Mouse (Mus musculus) cerebellum, adult (tissue): Measurements from ENCODE around the gene Etfb.
A peak's percentile ranks its signal among the peaks of the same experiment; 100 is the strongest.

ENCODE experiments used
- ATAC-seq: cut with Nextera tagmentation; 2 replicates; pipeline ENCODE4 v1.9.2; 2017; ENCODE audit warnings: mild to moderate bottlenecking, moderate library complexity, mixed read lengths; ENCODE audit not compliant: insufficient number of reproducible peaks, low FRiP score, low TSS enrichment

The Etfb gene

GRCm38 (mm10) chr7:43447801-43448200 lies 3.9 kb downstream of the Etfb start:
- ATAC-seq: no peak

GRCm38 (mm10) chr7:43448246-43448645 lies 4.4 kb downstream of the Etfb start:
- no peak for ATAC-seq

GRCm38 (mm10) chr7:43449811-43450210 lies 5.9 kb downstream of the Etfb start:
- ATAC-seq: no peak

- ATAC-seq: no peak
Observed at GRCm38 (mm10) chr7:43451726-43452125, 7.8 kb downstream of the Etfb start.

GRCm38 (mm10) chr7:43452609-43453008 lies 8.7 kb downstream of the Etfb start:
- no peak for ATAC-seq

GRCm38 (mm10) chr7:43453599-43454355 lies 9.9 kb downstream of the Etfb start:
- ATAC-seq: no peak

GRCm38 (mm10) chr7:43454371-43454770 lies 10.5 kb downstream of the Etfb start:
- no peak for ATAC-seq

- ATAC-seq: no peak
Observed at GRCm38 (mm10) chr7:43462851-43463250, 19.0 kb downstream of the Etfb start, which contains the start of gene Vsig10l. TSS of gene Vsig10l (plus strand) at chr7:43463151.

GRCm38 (mm10) chr7:43463976-43464375 lies 20.1 kb downstream of the Etfb start:
- ATAC-seq: no peak

GRCm38 (mm10) chr7:43464864-43465343 lies 21.0 kb downstream of the Etfb start:
- no peak for ATAC-seq

- peak; percentile 49 for ATAC-seq
Observed at GRCm38 (mm10) chr7:43465344-43466098, 21.6 kb downstream of the Etfb start.

GRCm38 (mm10) chr7:43466099-43466694 lies 22.3 kb downstream of the Etfb start:
- ATAC-seq: peak; percentile 53

GRCm38 (mm10) chr7:43470373-43470772 lies 26.5 kb downstream of the Etfb start:
- no peak for ATAC-seq

GRCm38 (mm10) chr7:43475706-43476105 lies 31.8 kb downstream of the Etfb start:
- ATAC-seq: no peak

- ATAC-seq: no peak
Observed at GRCm38 (mm10) chr7:43476376-43476775, 32.5 kb downstream of the Etfb start.

- no peak for ATAC-seq
Observed at GRCm38 (mm10) chr7:43481191-43481590, 37.3 kb downstream of the Etfb start.

GRCm38 (mm10) chr7:43482090-43482716 lies 38.3 kb downstream of the Etfb start:
- no peak for ATAC-seq

GRCm38 (mm10) chr7:43483236-43483635 lies 39.4 kb downstream of the Etfb start:
- ATAC-seq: no peak

- peak; percentile 17; the same call in 1 of the 2 replicates for ATAC-seq
Observed at GRCm38 (mm10) chr7:43488646-43489045, 44.8 kb downstream of the Etfb start.

- no peak for ATAC-seq
Observed at GRCm38 (mm10) chr7:43489631-43490125, 45.8 kb downstream of the Etfb start, which contains the start of gene Iglon5. TSS of gene Iglon5 (minus strand) at chr7:43490075.
